Mouse (Mus musculus) lung, embryonic 14.5 days (tissue): ENCODE measurements at regions not wholly inside any gene's neighbourhood (a gene's known extent, or its start where the extent isn't known, plus 50 kb on each side); places are given as distances from the start of the nearest gene placed in this dataset.

Experiments
- ATAC-seq: fragments of 200-750 bp; cut with Nextera tagmentation; 2 replicates; pipeline ENCODE4 v1.8.0; 2017; ENCODE audit warnings: mild to moderate bottlenecking, moderate TSS enrichment, moderate library complexity; ENCODE audit not compliant: insufficient read depth
- DNase-seq: peaks from one replicate; pipeline ENCODE4 v3.0.0-alpha.2; 2015
- H3K27ac ChIP-seq: fragments of 300-500 bp; sonication (generic); 2 replicates; pipeline ENCODE4 v1.5.1; 2014; ENCODE audit warnings: low read depth, mild to moderate bottlenecking, moderate library complexity
- H3K27me3 ChIP-seq: fragments of 300-500 bp; sonication (generic); 2 replicates; pipeline ENCODE4 v1.6.1; 2014; ENCODE audit warnings: low read length, control low read depth; ENCODE audit not compliant: insufficient read depth
- H3K36me3 ChIP-seq: fragments of 300-500 bp; sonication (generic); 2 replicates; pipeline ENCODE4 v1.6.1; 2014; ENCODE audit warnings: control low read depth; ENCODE audit not compliant: insufficient read depth
- H3K4me1 ChIP-seq: fragments of 300-500 bp; sonication (generic); 2 replicates; pipeline ENCODE4 v1.6.1; 2014; ENCODE audit warnings: antibody characterized with exemption, control low read depth; ENCODE audit not compliant: insufficient read depth
- H3K4me2 ChIP-seq: fragments of 300-500 bp; sonication (generic); 2 replicates; pipeline ENCODE4 v1.6.1; 2014; ENCODE audit warnings: mild to moderate bottlenecking
- H3K4me3 ChIP-seq: fragments of 300-500 bp; sonication (generic); 2 replicates; pipeline ENCODE4 v1.5.1; 2014; ENCODE audit warnings: low read depth, low read length
- H3K9ac ChIP-seq: fragments of 300-500 bp; sonication (generic); 2 replicates; pipeline ENCODE4 v1.6.1; 2014
- H3K9me3 ChIP-seq: fragments of 300-500 bp; sonication (generic); 2 replicates; pipeline ENCODE4 v1.6.1; 2016; ENCODE audit warnings: low read depth, low read length, control low read depth
- CTCF ChIP-seq: IDR thresholded peaks from 2 replicates; pipeline ENCODE4 v1.5.1; 2016; ENCODE audit warnings: antibody characterized with exemption, low read depth
- WGBS: fragments of 180-500 bp; shearing (Covaris S2); extraction: QIAGEN DNeasy Blood & Tissue Kit; methylation state at CpG from one replicate; pipeline ENCODE4 v1.1.7; 2014; 5-methylcytosine and 5-hydroxymethylcytosine counted together

- no peak for TF ChIP-seq CTCF
- ATAC-seq (no peak), DNase-seq (no peak)
- Histone ChIP-seq H3K27me3 (no peaks in the 10 kb centered on the region), H3K4me1 (no peaks in the 10 kb centered on the region), H3K27ac (no peak overlapping the region), H3K9me3 (no peaks in the 10 kb centered on the region), H3K36me3 (no peaks in the 10 kb centered on the region), H3K9ac (no peak overlapping the region), H3K4me2 (no peak overlapping the region), H3K4me3 (no peak overlapping the region)
Observed at GRCm38 (mm10) chr17:88910144-88910543, 118.4 kb upstream of the Lhcgr start.

- 60% methylated on average over 1 of the region's 1 CpGs for WGBS
- Histone ChIP-seq H3K27me3 (no peaks in the 10 kb centered on the region), H3K9me3 (no peaks in the 10 kb centered on the region), H3K36me3 (no peaks in the 10 kb centered on the region), H3K9ac (no peak overlapping the region), H3K4me2 (no peak overlapping the region), H3K4me1 (no peaks in the 10 kb centered on the region), H3K27ac (no peak overlapping the region), H3K4me3 (no peak overlapping the region)
- TF ChIP-seq CTCF: no peak
- DNase-seq (no peak), ATAC-seq (no peak)
Observed at GRCm38 (mm10) chr17:88901742-88902141, 110.0 kb upstream of the Lhcgr start.

- no peak overlapping the region for H3K4me2 ChIP-seq
- WGBS: 83% methylated on average over 2 of the region's 2 CpGs
- DNase-seq (no peak), ATAC-seq (no peak)
- H3K4me1 ChIP-seq: no peaks in the 10 kb centered on the region
- H3K27ac ChIP-seq: no peak overlapping the region
- no peaks in the 10 kb centered on the region for H3K36me3 ChIP-seq
- no peak for TF ChIP-seq CTCF
- no peak overlapping the region for H3K4me3 ChIP-seq
- no peaks in the 10 kb centered on the region for H3K27me3 ChIP-seq
- no peak overlapping the region for H3K9ac ChIP-seq
- H3K9me3 ChIP-seq: no peaks in the 10 kb centered on the region
Observed at GRCm38 (mm10) chr17:88900904-88901303, 109.1 kb upstream of the Lhcgr start.

GRCm38 (mm10) chr17:88898705-88899668 is 107.2 kb upstream of the Lhcgr start:
- no peaks in the 10 kb centered on the region for H3K27me3 ChIP-seq
- H3K27ac ChIP-seq: no peak overlapping the region
- WGBS: 63% methylated on average over 11 of the region's 11 CpGs
- ATAC-seq (no peak), DNase-seq (no peak)
- TF ChIP-seq CTCF: no peak
- H3K9ac ChIP-seq: no peak overlapping the region
- no peaks in the 10 kb centered on the region for H3K9me3 ChIP-seq
- no peak overlapping the region for H3K4me3 ChIP-seq
- H3K4me2 ChIP-seq: no peak overlapping the region
- no peaks in the 10 kb centered on the region for H3K36me3 ChIP-seq
- no peaks in the 10 kb centered on the region for H3K4me1 ChIP-seq

GRCm38 (mm10) chr17:88893451-88893850 is 101.7 kb upstream of the Lhcgr start:
- ATAC-seq (no peak), DNase-seq (no peak)
- Histone ChIP-seq H3K4me3 (no peak overlapping the region), H3K27me3 (no peaks in the 10 kb centered on the region), H3K4me1 (no peaks in the 10 kb centered on the region), H3K9ac (no peak overlapping the region), H3K36me3 (no peaks in the 10 kb centered on the region), H3K27ac (no peak overlapping the region), H3K4me2 (no peak overlapping the region), H3K9me3 (no peaks in the 10 kb centered on the region)
- no peak for TF ChIP-seq CTCF

- Histone ChIP-seq H3K9ac (no peak overlapping the region), H3K27ac (no peak overlapping the region), H3K36me3 (no peaks in the 10 kb centered on the region), H3K4me3 (no peak overlapping the region), H3K9me3 (no peaks in the 10 kb centered on the region), H3K4me2 (no peak overlapping the region), H3K27me3 (no peaks in the 10 kb centered on the region), H3K4me1 (no peaks in the 10 kb centered on the region)
- ATAC-seq (no peak), DNase-seq (no peak)
- no peak for TF ChIP-seq CTCF
- 49% methylated on average over 3 of the region's 3 CpGs for WGBS
Observed at GRCm38 (mm10) chr17:88885526-88885925, 93.7 kb upstream of the Lhcgr start.

GRCm38 (mm10) chr17:88879736-88880135 is 87.9 kb upstream of the Lhcgr start:
- Histone ChIP-seq H3K4me3 (no peak overlapping the region), H3K9ac (no peak overlapping the region), H3K4me2 (no peak overlapping the region), H3K27ac (no peak overlapping the region), H3K36me3 (no peaks in the 10 kb centered on the region), H3K9me3 (no peaks in the 10 kb centered on the region), H3K27me3 (no peaks in the 10 kb centered on the region), H3K4me1 (no peaks in the 10 kb centered on the region)
- 61% methylated on average over 1 of the region's 1 CpGs for WGBS
- TF ChIP-seq CTCF: no peak
- peak; percentile 77; the same call in 1 of the 2 replicates for ATAC-seq
- no peak for DNase-seq
